Comparison of ENCODE assay signal across 8 mouse cellular contexts in the genomic region with DNA sequence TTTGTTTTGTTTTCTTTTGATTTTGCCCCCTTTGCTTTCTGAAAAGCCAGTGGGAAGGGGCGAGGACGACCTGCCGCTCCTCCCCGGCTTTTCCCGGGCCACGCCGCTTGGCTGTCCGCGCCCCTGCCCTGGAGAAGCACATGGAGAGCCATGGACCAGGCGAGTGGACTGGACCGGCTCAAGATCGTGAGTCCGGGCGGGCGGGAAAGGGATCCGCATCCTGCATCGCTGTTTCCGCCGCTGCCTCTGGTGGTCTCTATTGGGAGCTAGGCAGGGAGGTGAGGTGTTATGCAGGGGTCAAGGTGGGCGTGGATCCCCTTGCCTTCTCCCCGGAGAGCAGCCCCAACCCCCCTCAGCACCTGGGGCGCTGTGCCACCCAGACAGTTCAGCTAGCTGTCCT. TPM values are rescaled to one million over a fixed set of nuclear protein-coding genes. Genes with fewer than 3 reads are reported as not detected.
DNase-seq lines count a peak whose midpoint lies in the region; ATAC-seq and TF ChIP-seq lines count a peak whose summit lies in the region.

No protein-coding gene starts in this region.

- peak overlapping the region; percentile 94 for H3K4me2 ChIP-seq in embryonic facial prominence, embryonic 13.5 days
- peak overlapping the region; percentile 74 for H3K4me2 ChIP-seq in limb, embryonic 14.5 days (replicated peaks; ENCODE audit: low read depth, low read length, severe bottlenecking)
- H3K4me2 ChIP-seq in midbrain, embryonic 16.5 days (ENCODE audit: low read length) = peak overlapping the region; percentile 99

- ATAC-seq in embryonic facial prominence, embryonic 13.5 days (ENCODE audit: insufficient number of reproducible peaks, insufficient read depth, low FRiP score, low TSS enrichment, low read depth) = peak; percentile 57
- ATAC-seq in limb, embryonic 14.5 days (ENCODE audit: low FRiP score, low read depth) = peak; percentile 43; the same call in 1 of the 2 replicates
- ATAC-seq in midbrain, embryonic 16.5 days = peak; percentile 85

- H3K9me3 ChIP-seq in E14TG2a.4 (ENCODE audit: low read length) = no peaks in the 10 kb centered on the region
- no peaks in the 10 kb centered on the region for H3K9me3 ChIP-seq in embryonic facial prominence, embryonic 13.5 days
- H3K9me3 ChIP-seq in hindbrain, embryonic 10.5 days = no peaks in the 10 kb centered on the region
- no peaks in the 10 kb centered on the region for H3K9me3 ChIP-seq in limb, embryonic 14.5 days (ENCODE audit: control insufficient read depth, low read length)
- H3K9me3 ChIP-seq in midbrain, embryonic 16.5 days (replicated peaks; ENCODE audit: control insufficient read depth, low read length, poor library complexity, severe bottlenecking) = no peaks in the 10 kb centered on the region

- no peak for TF ChIP-seq POLR2A in cerebellum, adult 2 months (IDR thresholded peaks at IDR 0.05; ENCODE audit: borderline replicate concordance, insufficient read depth, low read length)
- no peak for TF ChIP-seq POLR2A in limb, embryonic 14.5 days (IDR thresholded peaks at IDR 0.05; ENCODE audit: borderline replicate concordance, extremely low read depth, insufficient read depth, insufficient read length)

- peak; percentile 7 to 28 for DNase-seq in cerebellum, adult 2 months
- DNase-seq in cerebellum, adult 11 months = no peak
- peak; percentile 64 for DNase-seq in hindbrain, embryonic 10.5 days (ENCODE audit: low spot score)
- no peak for DNase-seq in limb, embryonic 14.5 days (ENCODE audit: low spot score)
- DNase-seq in thymus, postnatal 0 days (ENCODE audit: low spot score) = peak; percentile 2

- no peaks in the 10 kb centered on the region for H3K36me3 ChIP-seq in E14TG2a.4 (ENCODE audit: insufficient read depth, low read length)
- H3K36me3 ChIP-seq in embryonic facial prominence, embryonic 13.5 days = no peaks in the 10 kb centered on the region
- H3K36me3 ChIP-seq in hindbrain, embryonic 10.5 days = no peaks in the 10 kb centered on the region
- H3K36me3 ChIP-seq in limb, embryonic 14.5 days (ENCODE audit: control insufficient read depth, insufficient read depth, low read length) = no peaks in the 10 kb centered on the region
- no peaks in the 10 kb centered on the region for H3K36me3 ChIP-seq in midbrain, embryonic 16.5 days (ENCODE audit: control insufficient read depth, insufficient read depth, low read length)

- no peak overlapping the region for H3K27ac ChIP-seq in cerebellum, adult 2 months (ENCODE audit: insufficient read depth, low read length)
- H3K27ac ChIP-seq in embryonic facial prominence, embryonic 13.5 days = no peak overlapping the region
- peak overlapping the region; percentile 89 for H3K27ac ChIP-seq in hindbrain, embryonic 10.5 days
- H3K27ac ChIP-seq in limb, embryonic 14.5 days (replicated peaks; ENCODE audit: low read depth, low read length) = no peak overlapping the region; the same call in 1 of the 2 replicates
- H3K27ac ChIP-seq in midbrain, embryonic 16.5 days (ENCODE audit: low read length) = peak overlapping the region; percentile 64

- H3K27me3 ChIP-seq in cerebellum, adult 2 months (ENCODE audit: control insufficient read depth, insufficient read depth, low read length) = no peaks in the 10 kb centered on the region; the same call in 1 of the 2 replicates
- H3K27me3 ChIP-seq in E14TG2a.4 (ENCODE audit: insufficient read depth, low read length) = peaks cover 46% of the 10 kb centered on the region
- H3K27me3 ChIP-seq in embryonic facial prominence, embryonic 13.5 days = peaks cover 4% of the 10 kb centered on the region
- H3K27me3 ChIP-seq in hindbrain, embryonic 10.5 days (ENCODE audit: insufficient read depth, poor library complexity, severe bottlenecking) = peaks cover 48% of the 10 kb centered on the region
- no peaks in the 10 kb centered on the region for H3K27me3 ChIP-seq in limb, embryonic 14.5 days (ENCODE audit: control insufficient read depth, insufficient read depth, low read length)
- H3K27me3 ChIP-seq in midbrain, embryonic 16.5 days (ENCODE audit: control insufficient read depth, insufficient read depth, low read depth, low read length) = no peaks in the 10 kb centered on the region

- TF ChIP-seq CTCF in cerebellum, adult 2 months (IDR thresholded peaks at IDR 0.05; ENCODE audit: borderline replicate concordance, insufficient read depth, low read depth, low read length) = no peak
- no peak for TF ChIP-seq CTCF in E14TG2a.4 (conservative IDR thresholded peaks at IDR 0.05; ENCODE audit: low read length)

- H3K4me3 ChIP-seq in cerebellum, adult 2 months (replicated peaks; ENCODE audit: insufficient read depth, low read depth, low read length) = peak overlapping the region; percentile 50
- peak overlapping the region; percentile 78 for H3K4me3 ChIP-seq in E14TG2a.4 (replicated peaks; ENCODE audit: low read length)
- peak overlapping the region; percentile 66 for H3K4me3 ChIP-seq in embryonic facial prominence, embryonic 13.5 days
- H3K4me3 ChIP-seq in hindbrain, embryonic 10.5 days = peak overlapping the region; percentile 59
- H3K4me3 ChIP-seq in limb, embryonic 14.5 days (replicated peaks; ENCODE audit: low read length) = peak overlapping the region; percentile 62
- peak overlapping the region; percentile 73 for H3K4me3 ChIP-seq in midbrain, embryonic 16.5 days (ENCODE audit: low read depth, low read length)

- no peaks in the 10 kb centered on the region for H3K4me1 ChIP-seq in cerebellum, adult 2 months (ENCODE audit: control insufficient read depth, insufficient read depth, low read length)
- peaks cover 12% of the 10 kb centered on the region for H3K4me1 ChIP-seq in E14TG2a.4 (replicated peaks; ENCODE audit: low read depth, low read length)
- H3K4me1 ChIP-seq in embryonic facial prominence, embryonic 13.5 days = peaks cover 16% of the 10 kb centered on the region
- peaks cover 46% of the 10 kb centered on the region for H3K4me1 ChIP-seq in hindbrain, embryonic 10.5 days (replicated peaks)
- H3K4me1 ChIP-seq in limb, embryonic 14.5 days (ENCODE audit: control insufficient read depth, insufficient read depth, low read length) = peaks cover 3% of the 10 kb centered on the region; the same call in 1 of the 2 replicates
- peaks cover 20% of the 10 kb centered on the region for H3K4me1 ChIP-seq in midbrain, embryonic 16.5 days (ENCODE audit: control insufficient read depth, insufficient read depth, low read length)

- H3K9ac ChIP-seq in embryonic facial prominence, embryonic 13.5 days = peak overlapping the region; percentile 80
- peak overlapping the region; percentile 72 for H3K9ac ChIP-seq in limb, embryonic 14.5 days (ENCODE audit: low read depth, low read length, severe bottlenecking)
- H3K9ac ChIP-seq in midbrain, embryonic 16.5 days (ENCODE audit: low read depth, low read length) = peak overlapping the region; percentile 85

- under 1% methylated on average over 22 of the region's 22 CpGs for WGBS in cerebellum, adult 2 months
- 0% methylated on average over 22 of the region's 22 CpGs for WGBS in embryonic facial prominence, embryonic 13.5 days
- WGBS in hindbrain, embryonic 10.5 days = under 1% methylated on average over 22 of the region's 22 CpGs
- under 1% methylated on average over 22 of the region's 22 CpGs for WGBS in limb, embryonic 14.5 days
- under 1% methylated on average over 22 of the region's 22 CpGs for WGBS in midbrain, embryonic 16.5 days

RNA-seq across cellular contexts. Expression of gene Cacnb2, which starts 1.9 kb away (rescaled TPM):
- 44.7 and 45.1 TPM in 2 replicates for polyA plus RNA-seq in cerebellum, adult 2 months (2012; rRNA removed)
- polyA plus RNA-seq in embryonic facial prominence, embryonic 13.5 days (2015; fragmentation: Nextera tagmentation; extraction: Ambion mirVana) = 2.0 and 3.2 TPM in 2 replicates
- polyA plus RNA-seq in hindbrain, embryonic 10.5 days (2016; fragmentation: Nextera tagmentation; extraction: Ambion mirVana) = 2.6 and 3.2 TPM in 2 replicates
- polyA plus RNA-seq in limb, embryonic 14.5 days (2012; rRNA removed) = 4.1 and 4.7 TPM in 2 replicates
- 2.3 and 3.0 TPM in 2 replicates for polyA plus RNA-seq in limb, embryonic 14.5 days (2014; fragmentation: Nextera tagmentation; extraction: Ambion mirVana)
- 7.9 and 8.9 TPM in 2 replicates for polyA plus RNA-seq in midbrain, embryonic 16.5 days (2015; fragmentation: Nextera tagmentation; extraction: Ambion mirVana)
- 0.27 TPM in 1 of 2 replicates, not detected in the other for polyA plus RNA-seq in thymus, postnatal 0 days (2015; fragmentation: Nextera tagmentation; extraction: Ambion mirVana)

Comparison
In these comparisons a context has a peak if more than half of its experiments do, and no peak if none do; other contexts are left out.
1. DNase-seq: peak in cerebellum, adult 2 months (2 of 2), hindbrain, embryonic 10.5 days (single experiment) and thymus, postnatal 0 days (single experiment); none in cerebellum, adult 11 months (single experiment) and limb, embryonic 14.5 days (single experiment).
2. H3K27ac ChIP-seq: peak in hindbrain, embryonic 10.5 days (single experiment) and midbrain, embryonic 16.5 days (single experiment); none in cerebellum, adult 2 months (single experiment), embryonic facial prominence, embryonic 13.5 days (single experiment) and limb, embryonic 14.5 days (single experiment).
3. Peak in every context shown above with its lines, with median percentiles within 50 percentile points of each other: H3K4me3 ChIP-seq, ATAC-seq, H3K4me2 ChIP-seq and H3K9ac ChIP-seq.